Mouse (Mus musculus) activated CD4-positive, CD25-positive, alpha-beta regulatory T cell, adult 4 months (primary cell): ENCODE results near the gene Cdc42bpg. TPM values are rescaled to one million over a fixed set of nuclear protein-coding genes. Genes with fewer than 3 reads are reported as not detected.
"Not testable (repeated sequence)": the region's sequence is repeated elsewhere in the genome, so short reads cannot be mapped to it uniquely, and the experiment has no call there.

Experiments used
- ATAC-seq: one replicate; pipeline ENCODE4 v1.8.0; 2017
- polyA plus RNA-seq, 2 experiments: library from polyadenylated mRNA; unstranded; fragments of 100-300 nt; shearing (Covaris generic); gene quantifications; one replicate each; pipeline ENCODE4 v1.2.1; 2017

Gene Cdc42bpg
- polyA plus RNA-seq, 2 experiments from 2014 or later = 0.11 to 0.17 TPM

DNA sequence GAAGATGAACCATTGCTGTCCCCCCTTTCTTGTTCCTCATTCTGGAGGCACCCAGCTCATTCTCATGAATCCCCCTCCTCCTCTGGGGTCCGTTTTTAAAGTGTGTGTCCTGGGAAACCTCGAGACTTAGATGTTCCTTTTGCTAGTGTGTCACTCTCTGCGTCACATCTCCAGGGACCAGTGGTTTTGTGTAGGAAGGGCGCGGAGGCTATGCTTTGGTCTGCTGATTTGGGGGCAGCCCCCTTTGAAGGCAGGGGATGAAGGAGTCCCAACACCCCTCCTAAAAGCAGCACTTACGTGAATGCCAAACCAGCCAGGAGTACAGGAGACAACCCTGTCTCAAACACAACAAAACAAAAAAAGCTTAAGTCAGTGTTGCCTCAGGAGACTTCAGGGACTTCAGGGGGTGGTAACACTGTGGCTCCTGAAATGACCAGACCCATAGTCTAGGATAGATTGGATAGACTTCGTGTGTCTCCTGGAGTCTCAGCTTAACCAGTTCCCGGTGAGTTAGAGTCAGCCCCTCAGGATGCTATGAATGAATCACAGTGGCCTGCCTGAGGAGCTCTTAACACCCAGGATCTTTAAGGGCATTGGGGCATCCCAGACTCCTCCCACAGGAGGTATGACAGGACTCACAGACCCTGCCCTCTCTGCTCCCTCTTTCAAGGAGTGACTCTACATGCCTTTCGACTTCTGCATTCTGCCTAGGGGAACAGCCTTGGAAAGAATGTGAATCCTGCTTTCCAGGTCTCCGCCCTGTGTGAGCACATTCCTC lies 28.4 kb upstream of the Cdc42bpg start:
- no peak for ATAC-seq

DNA sequence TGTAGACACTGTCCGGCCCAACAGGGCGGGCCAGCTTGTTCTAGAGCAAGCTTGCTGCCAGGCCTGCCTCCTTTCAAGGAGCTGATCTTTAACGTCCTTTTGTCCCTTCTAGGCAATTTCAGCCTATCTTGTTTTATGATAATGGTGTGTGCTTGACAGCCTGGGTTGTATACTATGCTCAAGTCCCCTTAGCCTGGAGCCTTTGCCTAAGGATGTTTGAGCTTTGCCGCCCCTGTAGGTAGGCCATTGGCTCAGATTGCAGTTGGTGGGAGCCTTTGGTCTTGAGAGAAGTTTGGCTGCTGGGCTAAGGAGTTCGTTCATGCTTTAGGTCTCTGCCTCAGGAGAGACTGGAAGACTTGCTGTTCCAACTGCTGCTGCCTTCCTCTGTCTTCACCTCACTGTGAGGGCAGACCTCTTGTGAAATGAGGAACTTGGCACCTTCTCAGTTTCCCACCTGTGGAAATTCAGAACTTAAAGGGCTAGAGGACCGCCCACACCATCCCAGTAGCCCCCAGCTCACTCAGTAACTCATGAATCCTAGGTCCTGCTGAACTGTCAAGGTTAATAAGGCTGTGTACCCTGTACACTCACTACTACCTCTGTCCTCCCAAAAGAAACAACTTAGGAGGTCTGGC lies 27.7 kb upstream of the Cdc42bpg start:
- no peak for ATAC-seq

DNA sequence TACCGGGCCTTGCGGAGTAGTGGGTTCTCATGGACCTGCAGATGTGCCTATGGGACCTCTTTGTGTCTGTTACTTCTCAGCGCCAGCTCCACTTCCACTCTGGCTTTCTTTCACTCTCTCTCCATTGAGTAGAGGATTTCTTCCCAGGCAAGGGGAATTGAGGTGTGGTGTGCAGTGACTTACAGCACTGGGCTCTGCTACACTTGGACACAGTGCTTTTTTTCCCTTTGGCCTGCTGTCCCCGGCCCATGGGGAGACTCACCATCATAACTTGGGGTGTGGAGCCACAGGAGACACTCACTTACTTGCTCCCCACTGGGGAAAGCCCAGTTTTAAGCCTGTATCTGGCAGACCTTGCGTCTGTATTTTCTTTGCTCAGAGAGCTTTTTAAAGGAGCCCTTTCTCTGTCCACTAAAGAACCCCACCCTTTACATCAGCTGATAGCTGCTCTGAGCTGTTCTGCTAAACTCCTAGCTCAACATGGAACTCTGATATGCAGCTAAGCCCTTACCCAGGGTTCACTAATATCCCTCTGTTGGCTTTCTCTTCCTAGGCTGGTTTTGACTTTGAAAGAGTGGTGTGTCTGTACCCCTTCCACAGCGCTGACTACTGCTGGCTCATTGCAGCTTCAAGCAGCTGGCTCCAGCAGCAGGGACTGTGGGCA lies 26.6 kb upstream of the Cdc42bpg start:
- ATAC-seq = no peak

DNA sequence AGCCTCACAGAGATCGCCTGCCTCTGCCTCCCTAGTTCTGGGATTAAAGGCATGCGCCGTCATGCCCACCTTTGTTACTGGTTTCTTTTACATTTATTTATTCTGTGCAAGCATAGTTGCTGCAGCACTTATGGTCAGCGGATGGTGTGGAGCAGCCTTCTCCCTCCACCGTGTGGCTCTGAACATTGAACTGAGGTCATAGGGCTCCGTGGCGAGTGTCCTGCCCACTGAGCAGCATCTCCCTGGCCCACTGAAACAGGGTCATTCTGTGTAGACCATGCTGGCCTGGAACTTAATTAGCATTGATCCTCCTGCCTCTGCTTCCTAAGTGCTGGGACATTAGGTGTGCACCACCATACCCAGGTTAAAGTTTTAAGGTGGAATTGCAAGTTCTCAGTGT lies 25.7 kb upstream of the Cdc42bpg start:
- no peak for ATAC-seq

DNA sequence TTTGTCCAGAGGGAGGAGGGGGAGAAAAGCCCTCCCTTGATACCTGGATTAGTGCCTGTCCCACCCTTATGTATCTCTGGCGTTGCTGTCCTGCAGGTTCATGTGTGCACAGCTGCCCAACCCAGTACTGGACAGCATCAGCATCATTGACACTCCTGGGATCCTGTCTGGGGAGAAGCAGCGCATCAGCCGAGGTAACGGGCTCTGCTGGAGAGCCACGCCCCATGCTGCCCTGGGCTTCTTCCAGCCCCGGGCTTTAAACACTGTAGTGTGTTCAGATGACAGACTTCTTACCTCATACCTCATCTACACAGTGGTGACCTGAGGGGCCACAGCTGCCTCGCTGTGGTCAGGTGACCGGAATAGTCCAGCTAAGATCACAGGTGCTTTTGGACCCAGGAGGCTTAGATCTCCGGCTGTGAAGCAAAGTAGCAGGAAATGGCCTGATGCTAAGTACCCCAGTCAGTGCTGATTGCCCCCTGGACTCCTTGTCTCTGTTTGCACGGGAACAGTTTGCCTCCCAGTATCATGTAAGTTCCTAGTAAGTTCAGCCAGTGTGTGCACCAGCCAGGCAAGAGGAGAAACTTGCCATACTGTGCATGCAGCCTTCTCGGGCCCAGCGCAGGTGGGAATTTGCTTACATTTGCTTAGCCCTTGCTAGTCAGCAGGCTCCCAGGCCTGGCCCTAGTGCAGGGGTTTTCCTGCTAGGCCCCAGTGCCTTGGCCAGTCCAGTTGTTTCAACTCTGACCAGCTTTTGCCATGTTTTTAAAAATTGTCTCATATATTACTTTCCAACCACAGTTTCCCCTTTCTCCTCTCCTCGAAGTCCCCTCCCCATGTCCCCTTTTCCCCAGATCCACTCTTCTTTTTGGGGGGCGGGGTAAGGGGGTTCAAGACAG lies 24.9 kb upstream of the Cdc42bpg start:
- ATAC-seq = no peak

DNA sequence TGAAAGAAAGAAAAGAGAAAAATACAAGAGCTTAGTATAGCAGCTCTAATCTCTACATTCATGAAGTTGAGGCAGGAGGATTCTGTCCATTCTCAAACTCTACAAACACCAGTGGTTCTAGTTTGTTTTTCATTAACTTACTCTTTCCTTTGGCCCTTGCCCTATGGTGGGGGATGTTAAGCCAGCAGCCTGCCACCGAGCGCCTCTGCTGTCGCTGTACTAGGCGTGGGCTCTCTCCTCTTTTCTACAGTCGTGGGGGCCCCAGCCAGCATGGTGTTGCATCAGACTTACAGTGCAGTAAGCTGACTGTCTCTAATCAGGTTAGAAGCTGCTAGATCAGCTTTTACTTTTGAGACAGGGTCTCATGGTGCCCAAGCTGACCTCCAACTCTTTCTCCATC lies 23.3 kb upstream of the Cdc42bpg start:
- no peak for ATAC-seq

DNA sequence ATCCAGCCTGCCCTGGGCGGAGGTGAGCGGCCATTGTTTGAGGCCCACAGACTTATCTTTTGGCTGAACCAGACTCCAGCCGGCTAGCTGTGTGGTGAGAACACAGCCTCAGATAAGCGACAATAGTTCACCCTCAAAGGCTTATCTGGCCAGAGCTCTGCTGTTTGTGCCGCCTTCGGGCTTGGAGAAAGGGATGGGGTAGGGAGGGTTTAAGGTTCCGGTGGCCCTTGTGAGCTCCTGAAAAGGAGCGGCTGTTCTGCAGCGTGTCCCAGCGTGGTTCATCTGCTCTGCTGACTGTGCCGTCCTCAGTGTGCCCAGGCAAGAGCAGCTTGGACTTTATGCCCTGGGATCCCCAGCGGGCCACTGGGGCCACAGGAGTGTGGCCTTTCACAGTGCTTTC lies 21.8 kb upstream of the Cdc42bpg start:
- no peak for ATAC-seq

DNA sequence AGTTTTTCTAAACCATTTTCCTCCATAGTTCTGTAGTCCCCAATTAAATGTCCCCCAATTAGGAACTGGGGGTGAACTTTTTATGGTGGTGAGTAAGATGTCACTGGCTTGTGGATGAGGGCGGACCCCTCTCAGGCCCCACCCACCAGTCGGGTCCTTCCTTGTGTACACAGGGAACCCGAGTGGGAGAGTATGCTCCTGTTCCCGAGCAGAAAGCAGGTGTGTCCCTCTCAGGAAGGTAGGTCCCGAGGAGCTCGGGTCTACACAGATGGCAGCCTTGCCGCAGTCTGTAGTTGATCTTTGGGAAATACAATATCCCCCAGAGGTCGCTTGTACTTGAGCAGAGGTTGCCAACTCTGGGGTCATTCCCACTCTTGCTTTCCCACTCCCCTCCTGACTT lies 21.0 kb upstream of the Cdc42bpg start:
- ATAC-seq = no peak

DNA sequence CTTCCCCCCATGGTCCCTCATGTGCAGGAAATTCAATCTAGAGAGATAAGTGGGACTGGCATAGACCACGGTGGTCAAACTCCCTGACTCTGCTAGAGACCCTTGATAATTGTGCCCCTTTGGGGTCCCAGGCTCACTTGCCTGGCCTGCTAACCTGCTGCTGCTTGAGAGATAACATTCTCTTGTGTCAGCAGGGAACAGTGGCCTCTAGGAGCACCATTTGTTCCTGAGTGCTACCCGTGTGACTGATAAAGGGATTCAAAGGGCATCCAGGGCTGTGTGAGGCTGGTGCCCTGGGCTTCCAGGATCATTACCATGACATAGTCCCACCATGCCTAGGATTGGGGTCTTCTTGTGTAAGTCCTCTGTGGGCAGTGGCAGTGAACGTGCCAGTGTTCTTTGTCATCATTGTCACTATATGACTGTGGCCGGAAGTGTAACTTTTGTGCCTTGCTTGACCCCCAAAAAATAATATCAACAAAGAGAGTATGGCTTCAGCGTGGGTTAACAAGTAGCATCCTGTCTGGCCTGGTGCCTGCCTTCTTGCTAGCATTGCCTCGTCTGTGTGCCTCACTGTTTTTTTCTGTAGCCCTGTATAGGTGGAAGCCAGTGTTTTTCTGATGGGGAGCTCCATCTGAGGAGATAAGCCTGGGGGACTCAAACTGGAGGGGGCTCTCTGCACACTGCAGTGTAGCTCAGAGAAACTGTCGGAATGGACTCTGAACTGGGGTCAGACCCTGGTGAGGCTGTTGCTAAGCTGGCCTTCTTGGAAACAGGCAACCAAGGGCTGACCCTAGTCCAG lies 20.4 kb upstream of the Cdc42bpg start:
- no peak for ATAC-seq

DNA sequence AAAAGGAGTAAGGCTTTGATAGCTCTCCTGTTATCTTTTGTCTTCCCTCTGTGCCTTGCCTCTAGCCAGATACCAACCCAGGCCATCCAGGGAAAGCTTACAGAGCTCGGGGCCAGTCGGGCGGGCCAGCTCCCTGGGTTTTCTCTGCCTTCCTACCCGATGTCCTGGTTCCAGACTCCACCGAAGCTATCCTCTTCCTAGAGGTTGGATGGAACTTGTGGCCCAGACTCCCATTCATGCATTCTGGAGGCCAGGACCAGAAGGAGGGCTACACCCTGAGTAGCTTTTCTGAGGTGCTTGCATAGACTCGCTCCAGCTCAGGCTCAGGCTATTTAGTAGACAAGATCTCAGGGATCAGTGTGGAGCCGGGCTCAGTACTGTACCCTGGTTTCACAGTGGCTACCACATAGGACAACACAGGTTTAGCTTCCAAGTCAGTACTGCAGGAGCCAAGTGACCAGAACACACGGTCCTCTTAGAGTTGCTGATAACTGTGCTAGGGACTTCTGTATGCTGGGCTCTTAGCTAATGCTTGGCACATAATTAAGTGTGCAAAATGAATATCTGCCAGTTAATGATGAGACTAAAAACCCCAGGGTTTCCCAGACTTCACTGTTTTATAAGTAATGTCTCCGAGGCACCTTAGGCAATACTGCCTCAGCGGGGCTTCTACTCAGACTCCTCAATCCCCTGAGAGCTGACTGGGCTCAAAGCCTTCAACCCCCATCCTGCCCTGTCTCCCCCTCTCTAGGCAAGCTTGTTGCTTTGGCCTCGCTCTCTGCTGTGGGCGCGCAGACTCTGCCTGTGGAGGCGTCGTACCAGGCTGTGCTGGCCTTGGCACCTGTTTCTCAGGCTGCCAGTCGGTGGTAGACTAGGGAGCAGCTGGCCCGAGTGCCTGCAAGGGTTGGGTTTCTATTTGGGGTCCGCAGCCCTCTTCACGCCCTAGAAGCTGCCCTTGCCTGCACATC lies 19.5 kb upstream of the Cdc42bpg start:
- ATAC-seq = no peak

DNA sequence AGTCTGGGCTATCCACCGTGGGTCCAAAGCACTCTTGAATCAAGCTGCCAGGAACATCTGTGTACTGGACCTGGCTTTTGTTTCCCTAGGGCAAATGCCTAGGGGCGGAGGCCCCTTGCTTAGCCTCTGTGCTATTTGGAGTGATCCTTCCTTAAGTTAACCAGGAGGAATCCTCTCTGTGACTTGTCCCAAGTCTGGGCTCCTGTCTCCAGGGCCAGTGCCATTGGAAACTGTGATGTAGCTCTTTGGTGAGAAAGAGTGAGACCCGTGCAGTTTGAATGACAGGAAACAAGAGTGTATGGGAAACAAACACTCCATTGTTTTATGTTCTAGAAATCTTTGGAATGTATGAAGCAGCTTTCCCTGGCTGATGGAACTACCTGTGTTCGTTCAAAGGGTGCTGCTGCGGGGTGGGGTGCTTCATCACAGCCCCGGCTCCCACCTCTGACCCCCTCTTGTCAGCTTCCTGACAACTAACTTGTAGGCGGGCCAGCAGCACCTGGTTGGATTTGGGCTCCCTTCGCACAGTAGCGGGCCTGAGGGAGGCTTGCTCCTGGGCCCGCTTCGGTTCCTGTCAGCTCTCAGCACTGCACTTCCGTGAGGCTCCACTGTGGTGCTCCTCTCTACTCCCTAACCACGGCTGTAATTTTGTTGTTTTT lies 17.9 kb upstream of the Cdc42bpg start:
- no peak for ATAC-seq

DNA sequence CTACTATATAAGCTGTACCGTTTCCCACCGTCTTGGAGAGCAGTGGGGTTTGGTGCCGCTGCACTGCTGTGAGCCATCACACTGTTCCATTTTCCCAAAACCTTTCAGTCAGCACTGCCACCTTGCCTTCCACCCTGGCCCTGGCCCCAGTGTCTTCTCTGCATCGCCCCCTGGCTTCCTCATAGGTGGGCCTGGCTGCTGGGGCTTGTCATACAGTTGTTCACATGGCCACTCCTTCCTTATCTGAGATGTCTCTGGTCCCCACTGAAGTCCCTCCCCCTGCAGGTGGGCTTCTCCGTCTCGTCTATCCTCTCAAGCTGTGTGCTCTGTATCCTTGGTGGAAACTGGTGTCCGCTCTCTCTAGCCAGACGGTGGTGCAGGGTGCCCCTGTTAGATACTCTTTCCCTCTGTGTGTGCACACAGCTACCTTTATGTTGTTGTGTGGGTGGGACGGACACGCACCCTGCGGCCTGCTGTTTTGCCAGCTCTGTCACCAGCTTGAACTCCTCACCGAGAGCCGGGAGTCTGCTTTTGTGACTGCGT lies 16.5 kb upstream of the Cdc42bpg start:
- no peak for ATAC-seq

DNA sequence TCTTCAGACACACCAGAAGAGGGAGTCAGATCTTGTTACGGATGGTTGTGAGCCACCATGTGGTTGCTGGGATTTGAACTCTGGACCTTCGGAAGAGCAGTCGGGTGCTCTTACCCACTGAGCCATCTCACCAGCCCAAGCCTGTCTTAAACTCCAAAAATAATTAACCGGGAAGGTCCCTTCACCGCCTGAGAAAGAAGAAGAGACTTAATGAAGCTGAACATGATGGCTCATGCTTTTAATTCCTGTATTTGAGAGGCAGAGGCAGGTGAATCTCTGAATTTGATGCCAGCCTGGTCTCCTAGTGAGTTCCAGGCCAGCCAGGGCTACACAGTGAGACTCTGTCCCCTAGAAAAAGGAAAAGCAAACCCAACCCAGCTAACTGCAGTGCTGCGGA lies 15.5 kb upstream of the Cdc42bpg start:
- ATAC-seq = not testable (repeated sequence)

DNA sequence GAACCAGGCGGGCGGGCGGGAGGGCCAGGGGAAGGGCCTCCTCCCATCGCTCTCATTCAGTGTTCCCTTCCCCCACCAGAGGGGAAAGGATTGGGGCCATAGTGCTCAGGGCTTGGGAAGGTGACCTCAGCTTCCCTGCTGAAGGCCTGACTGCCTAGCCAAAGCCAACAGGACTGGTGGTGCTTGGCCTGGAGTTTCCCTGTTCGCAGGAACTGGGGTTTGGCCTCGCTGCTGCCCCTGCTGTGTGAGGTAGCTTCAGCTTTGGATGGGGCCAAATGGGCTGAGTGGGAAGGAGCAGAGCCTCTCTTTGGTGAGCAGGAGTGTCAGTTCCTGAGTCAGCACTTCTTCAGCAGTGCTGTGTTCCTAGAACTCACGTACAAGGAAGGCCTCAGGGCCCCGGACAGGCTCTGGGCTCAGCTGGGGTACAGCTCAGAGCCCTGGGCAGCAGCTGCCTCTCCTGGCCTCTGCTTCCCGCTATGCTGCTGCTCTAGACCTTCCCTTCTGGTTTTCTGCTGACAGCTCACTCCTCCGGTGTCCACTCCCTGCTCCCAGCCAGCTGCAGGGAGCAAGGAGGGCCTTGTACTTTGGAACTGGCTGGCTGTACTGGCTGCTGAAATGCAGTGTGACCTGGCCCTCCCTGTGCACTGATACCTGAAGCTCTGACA lies 15.0 kb upstream of the Cdc42bpg start:
- no peak for ATAC-seq

DNA sequence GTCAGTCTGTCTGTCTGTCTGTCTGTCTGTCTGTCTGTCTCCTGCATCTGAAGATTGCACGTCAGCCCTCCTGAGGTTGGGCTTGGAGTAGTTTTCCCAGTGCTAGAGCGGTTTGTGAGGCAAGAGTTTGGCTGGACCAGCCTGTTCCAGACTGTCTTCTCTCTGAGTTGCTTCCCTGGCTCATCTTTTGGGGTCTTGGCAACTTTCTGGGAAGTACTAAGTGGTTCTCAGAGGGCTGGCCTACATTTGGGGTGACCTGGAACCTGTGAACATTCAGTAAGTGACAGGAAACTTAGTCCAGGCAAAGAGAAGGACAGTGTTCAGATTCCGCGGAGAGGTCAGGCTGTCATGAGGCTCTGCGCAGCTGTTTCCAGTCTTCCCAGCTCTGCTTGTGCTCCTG lies 14.0 kb upstream of the Cdc42bpg start:
- ATAC-seq = no peak

DNA sequence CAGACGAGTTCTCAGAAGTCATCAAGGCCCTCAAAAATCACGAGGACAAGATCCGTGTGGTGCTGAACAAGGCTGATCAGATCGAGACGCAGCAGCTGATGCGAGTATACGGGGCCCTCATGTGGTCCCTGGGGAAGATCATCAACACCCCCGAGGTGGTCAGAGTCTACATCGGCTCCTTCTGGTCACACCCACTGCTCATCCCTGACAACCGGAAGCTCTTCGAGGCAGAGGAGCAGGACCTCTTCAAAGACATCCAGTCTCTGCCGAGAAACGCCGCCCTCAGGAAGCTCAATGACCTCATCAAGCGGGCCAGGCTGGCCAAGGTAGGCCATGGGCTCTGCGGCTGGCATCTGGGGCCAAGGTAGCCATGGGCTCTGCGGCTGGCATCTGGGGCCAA lies 12.0 kb upstream of the Cdc42bpg start:
- ATAC-seq = no peak

DNA sequence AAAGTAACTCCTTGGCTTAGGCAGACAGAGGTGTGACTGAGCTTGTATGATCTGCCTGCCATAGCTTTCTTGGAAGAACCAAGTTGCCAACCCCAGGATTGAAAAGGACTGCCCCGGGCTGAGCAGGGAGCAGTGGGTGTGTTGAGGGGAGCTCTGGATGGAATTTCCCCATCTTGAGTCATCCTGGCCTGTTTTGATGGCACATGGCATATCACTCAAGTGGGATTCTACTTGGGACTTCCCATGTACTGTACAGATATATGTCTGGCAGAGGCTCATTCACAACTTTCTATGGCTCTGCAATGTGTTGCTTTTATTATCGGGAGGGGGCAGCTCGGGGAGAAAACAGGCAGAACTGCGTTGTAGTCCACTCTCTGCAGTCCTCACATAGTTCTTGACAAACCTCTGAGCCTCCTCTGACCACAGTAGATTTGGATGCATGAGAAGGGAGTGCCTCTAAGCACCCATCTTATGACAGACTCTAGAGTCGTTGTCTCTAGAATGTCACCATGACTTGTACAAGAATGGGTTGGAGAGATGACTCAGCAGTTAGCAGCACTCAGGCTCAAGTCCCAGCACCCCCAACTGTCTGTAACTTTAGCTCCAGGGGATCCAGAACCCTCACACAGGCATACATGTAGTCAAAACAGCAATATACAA lies 9.6 kb upstream of the Cdc42bpg start:
- ATAC-seq = no peak

DNA sequence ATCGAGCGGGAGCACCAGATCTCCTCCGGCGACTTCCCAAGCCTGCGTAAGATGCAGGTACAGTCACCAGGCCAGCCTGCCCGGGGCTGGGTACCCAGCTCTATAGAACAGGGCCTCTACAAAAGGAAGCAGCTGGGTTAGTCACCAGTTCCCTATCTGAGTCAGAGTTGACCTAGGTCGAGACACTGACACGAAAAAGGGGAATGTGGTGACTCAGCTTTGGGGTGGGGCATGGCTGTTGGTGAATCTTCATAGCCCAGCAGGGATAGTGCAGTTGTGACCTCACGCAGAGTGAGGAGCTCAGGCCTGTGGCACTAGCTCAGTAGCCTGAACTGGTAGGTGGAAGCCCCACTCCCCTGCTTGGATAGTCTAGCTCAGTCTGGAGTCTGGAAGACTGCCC lies 8.6 kb upstream of the Cdc42bpg start:
- peak; percentile 58 for ATAC-seq

DNA sequence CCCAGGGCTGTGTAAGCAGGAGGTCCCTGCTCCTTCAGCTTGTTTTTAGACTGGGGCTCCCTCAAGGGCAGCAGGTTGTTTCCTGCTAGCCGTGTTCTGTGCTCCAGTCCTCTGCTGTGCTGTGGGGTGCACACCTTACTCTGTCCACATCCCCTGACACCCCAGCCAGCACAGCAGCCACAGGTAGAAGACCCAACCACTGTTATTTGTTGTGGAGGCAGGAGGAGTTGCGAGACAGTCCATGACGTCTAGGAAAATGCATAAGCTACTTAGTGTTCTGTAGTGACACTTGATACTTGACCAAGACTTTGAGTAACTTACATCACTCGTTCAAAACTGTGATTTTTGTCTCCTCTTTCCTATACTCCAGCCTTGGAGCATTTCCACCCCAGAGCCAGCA lies 7.3 kb upstream of the Cdc42bpg start:
- ATAC-seq = no peak
